Mouse (Mus musculus): ENCODE results near the gene Rpl14. TPM values are rescaled to one million over a fixed set of nuclear protein-coding genes. Genes with fewer than 3 reads are reported as not detected.
"Not testable (repeated sequence)": the region's sequence is repeated elsewhere in the genome, so short reads cannot be mapped to it uniquely, and the experiment has no call there.

Rpl14 gene
- polyA plus RNA-seq (2016; fragmentation: Nextera tagmentation; extraction: Ambion mirVana) = 810 and 834 TPM in 2 replicates

DNA sequence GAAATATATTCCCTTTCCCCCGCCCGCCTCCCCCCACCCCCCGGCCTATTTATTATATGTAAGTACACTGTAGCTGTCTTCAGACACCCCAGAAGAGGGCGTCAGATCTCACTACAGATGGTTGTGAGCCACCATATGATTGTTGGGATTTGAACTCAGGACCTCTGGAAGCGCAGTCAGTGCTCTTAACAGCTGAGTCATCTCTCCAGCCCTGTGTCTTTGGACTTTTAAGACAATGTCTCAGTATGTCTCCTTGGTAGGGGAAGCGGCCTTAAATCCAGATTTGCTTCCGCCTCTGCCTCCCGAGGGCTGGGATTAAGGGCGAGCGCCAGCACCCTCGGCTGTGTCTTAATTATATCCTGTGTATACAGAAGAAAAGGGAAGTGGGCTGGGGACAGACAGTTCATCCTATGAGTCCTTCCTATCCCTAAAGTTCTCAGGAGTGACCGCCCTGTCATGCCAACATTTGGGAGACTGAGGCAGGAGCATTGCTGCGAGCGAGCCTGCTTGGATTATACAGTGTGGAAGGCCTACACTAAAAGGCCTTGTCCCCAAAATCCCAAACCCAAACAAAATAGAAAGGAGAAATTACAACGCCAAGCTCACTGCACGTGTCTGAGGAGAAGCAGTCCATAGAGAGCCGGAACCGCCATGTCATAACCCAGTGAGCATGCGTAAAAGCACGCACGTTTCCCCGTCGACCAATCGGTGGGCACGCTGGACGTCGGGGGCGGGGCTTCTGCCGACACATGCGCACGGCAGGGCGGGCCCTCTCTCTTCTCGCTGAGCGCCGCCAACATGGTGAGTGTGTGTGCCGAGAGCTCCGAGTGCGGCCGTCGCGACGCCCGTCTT is at the start of gene Rpl14:
TSS of gene Rpl14 (plus strand) at position 704 of the 852 bp plus-strand sequence.
- Histone ChIP-seq H3K4me3 (peak within 1 kb of the TSS; percentile 98), H3K27me3 (replicated peaks; ENCODE audit: low read depth, poor library complexity, severe bottlenecking) (no peaks in the 10 kb centered on the region), H3K36me3 (replicated peaks) (peaks cover 39% of the 10 kb centered on the region), H3K4me1 (peaks cover 26% of the 10 kb centered on the region), H3K9me3 (no peaks in the 10 kb centered on the region), H3K27ac (replicated peaks) (peak within 1 kb of the TSS; percentile 98)
- peak; percentile 98 for DNase-seq (ENCODE audit: low spot score)
- 6% methylated on average over 43 of the region's 43 CpGs for WGBS

DNA sequence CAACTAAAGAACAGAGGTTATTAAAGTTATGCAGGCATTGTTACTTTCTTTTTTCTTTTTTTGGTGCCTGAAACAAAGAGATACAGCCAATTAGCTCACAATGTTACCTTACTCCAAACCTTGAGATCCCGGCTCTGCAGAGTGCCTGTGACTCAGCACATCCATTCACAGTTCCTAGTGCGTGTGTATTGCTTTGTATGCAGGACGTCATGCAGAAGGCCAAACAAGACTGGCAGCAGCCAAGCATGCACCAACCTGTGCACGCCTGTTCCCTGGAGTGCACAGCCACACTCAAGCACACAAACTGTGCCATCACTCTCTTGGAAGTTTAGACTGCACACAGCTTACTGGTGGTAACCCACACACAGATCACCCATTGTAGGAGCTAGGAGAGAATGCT is 44.0 kb upstream of the Rpl14 start:
- Histone ChIP-seq H3K9me3 (no peaks in the 10 kb centered on the region), H3K36me3 (replicated peaks) (no peaks in the 10 kb centered on the region), H3K4me3 (no peak overlapping the region), H3K27me3 (replicated peaks; ENCODE audit: low read depth, poor library complexity, severe bottlenecking) (no peaks in the 10 kb centered on the region), H3K4me1 (no peaks in the 10 kb centered on the region), H3K27ac (replicated peaks) (no peak overlapping the region)
- DNase-seq (ENCODE audit: low spot score) = no peak
- WGBS = 78% methylated on average over 4 of the region's 4 CpGs

DNA sequence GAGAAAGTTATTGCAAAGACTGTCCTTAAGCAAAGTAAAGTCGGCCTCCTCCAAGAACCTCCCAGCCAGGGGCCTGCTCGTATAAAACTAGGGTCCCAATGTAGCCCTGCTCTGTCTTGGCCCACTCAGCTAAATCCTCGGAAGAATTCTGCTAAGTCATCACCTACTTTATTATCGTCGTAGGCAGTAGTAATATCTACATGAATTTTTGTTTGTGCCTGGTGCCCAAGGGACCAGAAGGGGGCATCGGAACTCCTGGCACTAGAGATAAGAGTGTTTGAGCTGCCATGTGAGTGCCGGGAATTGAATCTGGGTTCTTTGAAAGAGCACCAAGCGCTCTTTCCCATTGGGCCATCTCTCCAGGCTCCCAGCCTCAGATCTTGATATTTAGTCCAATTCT is 43.3 kb upstream of the Rpl14 start:
- no peaks in the 10 kb centered on the region for H3K36me3 ChIP-seq (replicated peaks)
- DNase-seq (ENCODE audit: low spot score) = no peak
- no peak overlapping the region for H3K4me3 ChIP-seq
- H3K4me1 ChIP-seq = no peaks in the 10 kb centered on the region
- no peak overlapping the region for H3K27ac ChIP-seq (replicated peaks)
- no peaks in the 10 kb centered on the region for H3K27me3 ChIP-seq (replicated peaks; ENCODE audit: low read depth, poor library complexity, severe bottlenecking)
- H3K9me3 ChIP-seq = no peaks in the 10 kb centered on the region
- 94% methylated on average over 8 of the region's 8 CpGs for WGBS

DNA sequence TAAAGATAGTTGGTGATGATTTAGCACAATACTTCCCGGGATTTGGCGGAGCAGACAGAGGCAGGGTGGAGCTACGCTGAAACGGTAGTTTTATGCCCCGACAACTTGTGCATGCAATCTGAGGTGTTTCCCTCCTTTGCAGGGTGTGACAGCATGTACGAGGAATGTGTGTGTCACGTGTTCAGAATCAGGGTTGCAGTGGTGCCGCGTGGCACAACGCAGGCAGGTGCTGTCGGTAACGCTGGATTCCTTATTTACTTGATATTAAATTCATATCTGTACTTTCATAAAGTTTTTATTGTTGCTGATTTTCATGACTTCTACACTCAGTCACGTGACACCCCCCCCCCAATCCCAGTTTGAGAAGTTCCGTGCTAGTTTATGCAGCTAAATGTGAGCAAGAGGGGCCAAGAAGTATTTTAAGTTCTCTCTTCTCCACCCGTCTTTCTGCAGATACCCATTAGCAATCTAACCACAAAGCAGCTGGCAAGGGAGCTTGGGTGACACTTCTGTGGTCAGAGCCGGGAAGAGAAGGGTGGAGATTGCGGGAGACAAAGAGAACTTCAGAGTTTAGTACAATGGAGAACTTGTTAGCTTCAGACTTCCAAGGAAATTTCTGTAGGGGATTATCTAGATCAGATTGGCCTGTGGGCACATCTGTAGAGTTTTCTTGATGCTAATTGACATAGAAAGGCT is 42.3 kb upstream of the Rpl14 start:
- WGBS = 85% methylated on average over 17 of the region's 17 CpGs
- peaks cover 4% of the 10 kb centered on the region; the same call in 1 of the 2 replicates for H3K9me3 ChIP-seq
- H3K36me3 ChIP-seq (replicated peaks) = no peaks in the 10 kb centered on the region
- no peaks in the 10 kb centered on the region for H3K27me3 ChIP-seq (replicated peaks; ENCODE audit: low read depth, poor library complexity, severe bottlenecking)
- no peak overlapping the region for H3K27ac ChIP-seq (replicated peaks)
- no peak overlapping the region for H3K4me3 ChIP-seq
- no peak for DNase-seq (ENCODE audit: low spot score)
- no peaks in the 10 kb centered on the region for H3K4me1 ChIP-seq

DNA sequence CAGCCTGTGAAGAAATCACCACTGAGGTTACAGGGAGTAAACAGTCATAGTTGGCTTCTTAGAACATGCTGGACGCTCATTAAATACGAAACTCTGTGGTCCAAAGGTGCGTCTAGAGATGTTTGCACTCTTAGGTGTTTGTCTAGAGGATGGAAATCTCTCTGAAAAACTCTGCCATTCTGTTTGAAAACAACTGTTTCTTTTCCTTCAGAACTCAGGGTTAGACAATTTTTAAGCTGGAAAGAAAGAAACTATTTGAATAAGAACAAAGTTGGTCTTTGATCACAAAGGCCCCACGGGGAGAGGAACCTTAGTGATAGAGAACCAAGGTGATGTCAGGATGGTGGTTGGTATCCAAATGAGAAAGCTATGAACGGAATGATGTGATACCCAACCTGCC is 40.8 kb upstream of the Rpl14 start:
- H3K9me3 ChIP-seq = peaks cover 7% of the 10 kb centered on the region; the same call in 1 of the 2 replicates
- H3K4me1 ChIP-seq = no peaks in the 10 kb centered on the region
- no peaks in the 10 kb centered on the region for H3K36me3 ChIP-seq (replicated peaks)
- WGBS = 89% methylated on average over 5 of the region's 5 CpGs
- H3K4me3 ChIP-seq = no peak overlapping the region
- DNase-seq (ENCODE audit: low spot score) = no peak
- no peak overlapping the region for H3K27ac ChIP-seq (replicated peaks)
- no peaks in the 10 kb centered on the region for H3K27me3 ChIP-seq (replicated peaks; ENCODE audit: low read depth, poor library complexity, severe bottlenecking)

DNA sequence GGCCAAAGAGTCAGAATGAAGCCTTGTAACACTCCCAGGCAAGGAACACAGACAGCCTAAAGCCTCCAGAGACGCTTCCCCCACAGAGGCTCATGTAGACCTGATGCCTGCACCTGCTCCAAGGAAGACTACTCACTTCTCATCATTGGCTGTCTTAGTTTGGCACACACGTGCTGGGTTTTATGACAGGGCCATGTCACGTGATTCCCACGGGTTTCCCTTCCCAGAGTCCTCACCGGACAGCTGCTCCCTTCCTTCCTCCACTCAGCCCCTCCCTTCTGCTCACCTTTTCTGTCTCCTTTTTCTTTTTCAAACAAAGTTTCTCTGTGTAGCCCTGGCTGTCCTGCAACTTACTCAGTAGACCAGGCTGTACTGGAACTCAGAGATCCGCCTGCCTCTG is 39.2 kb upstream of the Rpl14 start:
- H3K27ac ChIP-seq (replicated peaks) = no peak overlapping the region
- no peak overlapping the region for H3K4me3 ChIP-seq
- H3K4me1 ChIP-seq = no peaks in the 10 kb centered on the region
- DNase-seq (ENCODE audit: low spot score) = no peak
- H3K27me3 ChIP-seq (replicated peaks; ENCODE audit: low read depth, poor library complexity, severe bottlenecking) = no peaks in the 10 kb centered on the region
- peaks cover 7% of the 10 kb centered on the region; the same call in 1 of the 2 replicates for H3K9me3 ChIP-seq
- 87% methylated on average over 6 of the region's 6 CpGs for WGBS
- H3K36me3 ChIP-seq (replicated peaks) = no peaks in the 10 kb centered on the region

DNA sequence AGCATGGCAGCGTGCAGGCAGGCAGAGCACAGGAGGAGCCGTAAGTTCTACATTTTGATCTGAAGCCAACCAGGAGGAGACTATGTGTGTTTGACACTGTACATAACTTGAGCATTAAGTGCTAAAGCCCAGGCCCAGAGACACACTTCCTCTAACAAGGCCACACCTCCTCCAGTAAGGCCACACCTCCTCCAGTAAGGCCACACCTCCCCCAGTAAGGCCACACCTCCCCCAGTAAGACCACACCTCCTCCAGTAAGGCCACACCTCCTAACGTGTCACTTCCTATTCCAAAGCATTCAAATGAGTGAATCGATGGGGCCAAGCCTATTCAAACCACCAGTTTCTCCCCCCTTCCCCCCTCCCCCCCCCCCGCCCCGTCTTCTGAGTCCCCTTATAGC is 38.6 kb upstream of the Rpl14 start:
- WGBS = 80% methylated on average over 6 of the region's 6 CpGs

DNA sequence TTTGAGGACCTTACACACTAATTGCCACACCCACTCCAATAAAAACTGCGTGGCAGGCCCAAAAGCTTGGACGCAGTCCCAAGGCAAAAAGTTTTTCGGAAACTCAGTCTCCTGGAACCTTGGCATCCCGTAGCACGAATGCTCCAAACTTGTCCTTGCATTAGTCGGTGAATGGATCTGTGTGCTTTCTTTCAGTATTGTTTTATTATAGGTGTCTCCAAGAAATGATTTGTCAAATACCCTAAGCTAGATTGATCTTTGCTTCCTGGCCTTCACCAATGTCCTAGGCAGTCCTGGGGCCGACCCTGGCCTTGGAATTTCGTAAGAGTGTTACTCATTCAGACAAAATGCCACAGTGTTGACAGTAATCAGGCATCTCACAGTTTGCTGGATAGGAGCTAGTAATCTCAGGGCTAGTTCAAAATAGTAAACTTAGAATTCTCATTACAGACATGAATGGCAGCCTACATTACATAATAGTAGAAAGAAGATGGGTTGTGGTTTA is 37.7 kb upstream of the Rpl14 start:
- H3K27me3 ChIP-seq (replicated peaks; ENCODE audit: low read depth, poor library complexity, severe bottlenecking); DNase-seq (ENCODE audit: low spot score); H3K27ac ChIP-seq (replicated peaks); H3K36me3 ChIP-seq (replicated peaks); H3K4me1 ChIP-seq; H3K9me3 ChIP-seq; H3K4me3 ChIP-seq: not testable (repeated sequence)
- 93% methylated on average over 8 of the region's 8 CpGs for WGBS

More for the DNA sequence above, 38.6 kb upstream of the Rpl14 start:
- H3K4me3 ChIP-seq = no peak overlapping the region
- DNase-seq (ENCODE audit: low spot score) = no peak
- no peaks in the 10 kb centered on the region for H3K36me3 ChIP-seq (replicated peaks)
- peaks cover 2% of the 10 kb centered on the region; the same call in 1 of the 2 replicates for H3K27me3 ChIP-seq (replicated peaks; ENCODE audit: low read depth, poor library complexity, severe bottlenecking)
- no peaks in the 10 kb centered on the region for H3K4me1 ChIP-seq
- H3K27ac ChIP-seq (replicated peaks) = no peak overlapping the region
- peaks cover 7% of the 10 kb centered on the region; the same call in 1 of the 2 replicates for H3K9me3 ChIP-seq

DNA sequence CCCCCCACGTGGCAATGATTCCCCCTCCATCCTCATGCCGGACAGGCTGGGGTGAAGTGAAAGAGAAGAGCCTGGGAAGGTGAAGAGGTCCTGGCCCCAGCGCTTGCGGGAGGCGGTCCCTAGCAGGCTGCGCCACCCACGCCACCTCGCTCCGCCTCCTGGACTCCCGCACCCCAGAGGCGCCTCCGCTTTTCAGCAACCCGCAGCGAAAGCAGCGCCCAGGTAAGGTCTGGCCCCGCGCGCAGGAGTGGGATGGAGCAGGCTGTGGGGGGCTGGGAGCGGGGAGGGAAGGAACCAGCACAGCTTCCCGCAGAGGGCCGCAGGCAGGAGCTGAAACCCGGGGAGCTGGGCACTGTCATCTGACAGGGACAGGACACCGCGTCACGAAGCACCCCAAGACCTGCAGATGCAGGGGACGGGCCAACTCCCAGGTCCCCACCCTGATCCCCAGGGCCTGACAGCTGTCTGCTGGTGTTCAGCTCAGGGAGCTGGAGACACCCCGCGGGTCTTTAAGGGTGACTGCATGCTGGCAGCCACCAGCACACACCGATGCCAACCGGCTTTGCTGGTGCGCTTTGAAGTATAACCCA is 31.5 kb upstream of the Rpl14 start, which contains the start of gene Entpd3:
TSS of gene Entpd3 (plus strand) at position 157 of the 590 bp plus-strand sequence.
- Histone ChIP-seq H3K4me3 (peak within 1 kb of the TSS; percentile 62), H3K36me3 (replicated peaks) (no peaks in the 10 kb centered on the region), H3K4me1 (peaks cover 27% of the 10 kb centered on the region), H3K9me3 (no peaks in the 10 kb centered on the region), H3K27ac (replicated peaks) (peak within 1 kb of the TSS; percentile 51; the same call in 1 of the 2 replicates), H3K27me3 (replicated peaks; ENCODE audit: low read depth, poor library complexity, severe bottlenecking) (peaks cover 48% of the 10 kb centered on the region)
- peak; percentile 44 for DNase-seq (ENCODE audit: low spot score)
- WGBS = 2% methylated on average over 31 of the region's 31 CpGs

DNA sequence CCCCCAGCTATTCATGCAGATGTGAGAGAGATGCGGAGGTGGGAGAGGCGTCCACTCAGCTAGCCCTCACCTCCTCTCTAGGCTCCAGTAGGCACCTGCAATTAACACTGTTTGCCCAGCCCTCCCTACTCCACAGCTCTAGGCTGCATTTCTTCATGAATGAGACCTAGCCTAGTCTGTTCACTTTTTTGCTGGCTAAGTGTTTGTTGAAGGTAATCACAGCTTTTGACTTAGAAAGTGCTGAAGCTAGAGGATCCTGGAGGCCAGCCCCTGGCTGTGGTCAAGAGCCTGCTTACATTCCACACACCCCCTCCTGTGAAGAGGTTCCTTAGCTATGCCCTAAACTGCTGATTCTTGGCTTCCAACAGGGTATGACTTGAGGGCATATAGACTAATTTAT is 29.8 kb upstream of the Rpl14 start:
- no peaks in the 10 kb centered on the region for H3K36me3 ChIP-seq (replicated peaks)
- no peak overlapping the region for H3K27ac ChIP-seq (replicated peaks)
- no peaks in the 10 kb centered on the region for H3K9me3 ChIP-seq
- WGBS = 18% methylated on average over 2 of the region's 2 CpGs
- no peak for DNase-seq (ENCODE audit: low spot score)
- no peak overlapping the region for H3K4me3 ChIP-seq
- H3K4me1 ChIP-seq = peaks cover 28% of the 10 kb centered on the region
- peaks cover 48% of the 10 kb centered on the region for H3K27me3 ChIP-seq (replicated peaks; ENCODE audit: low read depth, poor library complexity, severe bottlenecking)

DNA sequence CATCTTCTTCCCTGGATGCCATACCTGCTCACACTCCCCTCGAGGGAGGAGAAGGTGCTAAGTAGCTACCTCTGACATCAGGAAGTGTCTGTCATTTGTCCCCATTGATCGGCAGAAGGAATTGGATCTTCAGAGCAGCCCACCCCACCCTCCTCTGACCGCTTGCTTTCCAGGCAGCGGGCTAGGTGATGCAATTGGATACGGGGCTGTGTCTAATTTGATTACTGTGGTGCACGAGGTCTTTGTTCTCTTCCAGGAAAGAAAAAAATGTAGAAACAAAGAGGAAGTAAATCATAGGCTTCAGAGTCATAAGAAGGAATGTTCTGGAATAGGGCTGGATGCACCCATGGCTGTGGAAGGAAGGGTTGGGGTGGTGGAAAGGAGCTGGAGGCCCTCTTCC is 29.0 kb upstream of the Rpl14 start:
- peaks cover 48% of the 10 kb centered on the region for H3K27me3 ChIP-seq (replicated peaks; ENCODE audit: low read depth, poor library complexity, severe bottlenecking)
- no peaks in the 10 kb centered on the region for H3K9me3 ChIP-seq
- H3K4me3 ChIP-seq = no peak overlapping the region
- no peaks in the 10 kb centered on the region for H3K36me3 ChIP-seq (replicated peaks)
- WGBS = 11% methylated on average over 6 of the region's 6 CpGs
- DNase-seq (ENCODE audit: low spot score) = peak; percentile 46
- H3K4me1 ChIP-seq = peaks cover 36% of the 10 kb centered on the region
- no peak overlapping the region; the same call in 1 of the 2 replicates for H3K27ac ChIP-seq (replicated peaks)

DNA sequence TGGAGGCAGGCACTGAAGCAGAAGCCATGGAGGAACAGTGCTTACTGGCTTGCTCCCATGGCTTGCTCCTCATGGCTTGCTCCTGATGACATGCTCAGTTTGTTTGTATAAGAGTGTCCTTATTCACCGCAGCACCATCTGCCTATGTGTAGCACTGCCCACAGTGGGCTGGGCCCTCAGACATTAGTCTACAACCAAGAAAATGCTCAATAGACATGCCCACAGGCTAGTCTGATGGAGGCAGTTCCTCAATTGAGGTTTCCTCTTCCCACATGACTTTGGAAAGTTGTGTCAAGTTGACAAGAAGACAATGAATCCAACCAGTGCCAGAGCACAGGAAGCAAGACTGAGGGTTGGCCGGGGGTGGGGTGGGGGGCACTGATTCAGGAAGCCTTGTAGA is 25.2 kb upstream of the Rpl14 start:
- Histone ChIP-seq H3K4me3 (no peak overlapping the region), H3K27ac (replicated peaks) (no peak overlapping the region), H3K4me1 (peaks cover 36% of the 10 kb centered on the region), H3K9me3 (no peaks in the 10 kb centered on the region), H3K27me3 (replicated peaks; ENCODE audit: low read depth, poor library complexity, severe bottlenecking) (peaks cover 14% of the 10 kb centered on the region), H3K36me3 (replicated peaks) (no peaks in the 10 kb centered on the region)
- DNase-seq (ENCODE audit: low spot score) = no peak
- 83% methylated on average over 2 of the region's 2 CpGs for WGBS

Data from embryonic facial prominence, embryonic 10.5 days (tissue).